Mouse (Mus musculus): Measurements from ENCODE around the gene Fxyd7.
A peak's percentile ranks its signal among the peaks of the same experiment; 100 is the strongest.

Gene Fxyd7

DNA sequence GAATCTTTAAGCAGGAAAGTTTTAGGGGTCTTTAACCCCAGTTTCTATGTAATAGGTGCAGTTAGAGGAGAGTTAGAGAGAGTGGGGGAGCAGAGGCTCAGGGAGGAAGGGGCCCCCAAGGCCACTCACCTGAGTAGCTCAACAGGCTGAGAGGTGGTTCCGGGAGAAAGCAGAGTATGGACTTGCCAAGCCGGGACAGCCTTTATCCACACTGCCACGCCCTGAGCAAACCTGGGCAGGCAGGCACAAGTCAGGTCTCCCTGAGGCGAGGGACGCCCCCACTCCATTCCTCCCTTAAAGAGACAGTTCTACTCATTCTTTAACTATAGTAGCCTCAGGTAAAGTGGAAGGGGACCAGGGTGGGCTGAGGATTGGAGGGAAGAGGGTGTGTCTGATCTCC, 25.2 kb upstream of the Fxyd7 start, which contains the start of gene Fxyd3:
Fxyd3 (minus strand) TSS at position 213 of the 400 bp plus-strand sequence.
- no peak for DNase-seq (ENCODE audit: low read depth, low spot score)

DNA sequence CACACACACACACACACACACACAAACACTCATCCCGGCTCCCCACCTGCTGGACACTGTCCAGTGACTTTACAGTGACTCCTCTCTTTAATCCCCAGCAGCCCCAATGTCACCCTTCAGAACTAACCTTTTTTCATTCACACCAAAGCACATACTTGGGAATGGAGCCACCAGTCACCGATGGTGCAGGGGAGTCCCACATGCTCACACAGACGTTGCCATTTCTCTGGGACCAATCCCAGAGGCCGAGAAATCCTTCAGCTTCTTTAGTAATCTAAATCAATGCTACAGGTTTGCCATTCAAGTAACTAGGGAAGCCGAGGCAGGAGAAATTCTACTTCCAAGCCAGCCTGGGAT, 23.4 kb upstream of the Fxyd7 start:
- no peak for DNase-seq (ENCODE audit: low read depth, low spot score)

DNA sequence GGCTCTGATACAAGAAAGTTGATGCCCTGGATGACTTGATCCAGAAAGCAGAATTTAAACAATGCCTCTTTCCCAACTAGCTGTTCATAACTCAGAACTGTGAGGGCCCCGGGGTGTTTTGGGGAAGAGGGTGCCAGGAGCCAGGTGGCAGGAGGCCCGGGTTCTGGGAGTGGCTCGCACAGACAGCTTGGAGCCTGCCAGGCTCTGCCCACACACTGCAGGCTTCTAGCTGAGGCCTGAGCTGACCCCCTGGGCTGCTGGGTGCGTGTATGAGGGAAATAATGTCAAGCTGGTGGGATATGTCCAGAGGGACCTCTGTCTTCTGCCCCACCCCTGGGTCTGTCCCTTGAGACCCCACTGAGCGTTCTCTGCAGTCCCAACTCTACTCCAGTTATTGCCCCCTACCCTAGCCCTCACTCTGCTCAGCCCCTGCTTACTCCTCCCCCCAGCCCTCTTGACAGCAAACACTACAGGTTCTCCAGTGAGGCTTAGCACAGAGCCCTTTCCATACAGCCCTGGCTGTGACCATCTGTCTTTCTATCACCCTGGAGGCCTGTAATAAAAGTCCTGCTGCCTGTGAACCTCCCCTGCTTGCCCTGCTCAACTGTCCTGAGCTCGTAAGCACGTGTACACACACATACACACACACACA, 22.9 kb upstream of the Fxyd7 start:
- DNase-seq (ENCODE audit: low read depth, low spot score) = no peak

DNA sequence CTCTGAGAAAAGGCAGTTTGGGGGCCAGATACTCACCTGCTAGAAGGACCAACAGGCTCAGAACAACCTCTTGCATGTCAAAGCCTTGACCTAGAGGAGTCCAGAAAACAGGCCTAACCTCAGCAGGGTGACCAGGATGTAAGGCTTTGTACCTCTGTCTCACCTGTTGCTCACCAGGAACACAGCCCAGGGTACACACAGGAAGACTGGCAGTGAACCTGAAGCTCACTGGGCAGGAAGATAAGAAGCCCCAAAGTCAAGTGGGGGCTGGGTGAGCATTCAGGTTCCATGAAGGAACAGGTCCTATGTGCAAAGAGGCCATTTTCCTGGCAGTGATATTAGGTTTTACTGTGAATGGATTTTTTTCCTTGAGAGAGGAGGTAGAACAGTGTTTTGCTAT, 22.3 kb upstream of the Fxyd7 start:
- no peak for DNase-seq (ENCODE audit: low read depth, low spot score)

DNA sequence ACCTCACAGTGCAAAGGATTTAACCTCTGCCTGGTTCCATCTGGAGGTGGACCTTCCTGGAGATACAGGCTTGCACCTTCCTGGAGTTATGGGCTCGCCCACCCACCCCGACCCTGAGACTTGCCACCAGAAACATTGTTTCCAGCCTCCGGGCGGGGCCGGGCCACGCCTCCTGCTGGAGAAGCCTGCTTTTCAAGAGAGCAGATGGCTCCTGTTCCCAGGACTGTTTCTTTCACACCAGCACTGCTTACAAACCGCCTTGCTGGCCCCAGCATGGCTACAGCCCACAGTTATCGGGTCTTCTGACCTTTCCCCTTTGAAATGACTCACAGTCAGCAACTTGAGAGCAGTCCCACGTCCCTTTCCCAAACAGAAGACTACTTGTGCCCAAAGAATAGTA, 21.1 kb upstream of the Fxyd7 start:
- peak; percentile 78 for DNase-seq (ENCODE audit: low read depth, low spot score)

DNA sequence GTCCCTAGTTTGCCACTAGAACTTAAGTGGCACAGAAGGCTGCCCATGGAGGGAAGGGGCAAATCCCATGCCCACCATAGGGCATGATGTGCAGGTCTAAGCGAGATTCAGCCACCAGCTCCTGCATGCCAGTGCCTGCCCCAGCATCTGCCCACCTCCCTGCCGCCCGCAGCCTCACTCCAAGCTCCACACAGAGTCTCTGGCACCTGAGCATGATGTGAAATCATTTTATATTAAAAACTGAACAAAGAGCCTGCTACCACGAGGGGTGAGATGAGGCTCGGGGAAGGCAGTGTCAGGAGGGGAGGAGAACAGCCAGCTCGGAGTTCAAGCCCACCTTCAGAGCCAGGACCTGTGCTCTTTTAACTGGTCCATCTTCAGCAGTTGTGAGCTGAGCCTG, 19.1 kb upstream of the Fxyd7 start:
- no peak for DNase-seq (ENCODE audit: low read depth, low spot score)

DNA sequence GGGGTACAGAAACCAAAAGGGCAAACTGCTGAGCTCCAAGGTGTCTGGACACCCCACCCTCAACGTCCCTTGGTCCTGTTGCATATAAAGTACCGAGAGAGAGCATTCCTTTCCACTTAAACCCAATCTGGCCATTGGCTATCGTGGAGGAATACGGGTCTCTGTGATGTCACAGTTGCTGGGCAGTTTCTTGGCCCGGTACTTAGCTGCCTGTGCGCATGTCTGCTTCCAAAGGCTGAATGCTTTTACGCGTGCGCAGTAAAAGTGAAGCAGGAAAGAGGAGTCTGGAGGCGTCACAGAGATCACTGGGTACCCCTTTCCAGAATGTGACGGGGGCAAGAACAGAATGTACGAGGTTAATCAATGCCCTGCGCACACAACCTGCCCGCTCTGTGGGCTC, 18.2 kb upstream of the Fxyd7 start:
- DNase-seq (ENCODE audit: low read depth, low spot score) = peak; percentile 50

DNA sequence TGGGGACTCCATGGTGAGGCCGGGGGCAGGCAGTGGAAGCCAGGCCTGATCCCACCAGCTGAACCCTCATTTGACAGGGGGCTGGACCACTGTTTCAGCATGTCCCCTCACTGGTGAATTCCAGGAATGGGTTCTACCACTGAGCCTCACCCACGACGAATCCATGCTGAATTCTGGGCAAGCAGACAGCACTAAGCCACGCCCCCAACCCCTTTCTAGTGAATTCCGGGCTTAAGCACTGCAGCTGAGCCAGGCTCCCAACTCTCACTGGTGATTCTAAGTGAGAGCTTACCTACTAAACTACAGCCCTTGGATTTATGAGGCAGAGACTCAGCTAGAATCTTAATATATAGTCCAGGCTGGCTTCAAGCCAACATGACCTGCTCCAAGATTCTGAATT, 16.6 kb upstream of the Fxyd7 start:
- DNase-seq (ENCODE audit: low read depth, low spot score) = peak; percentile 67

DNA sequence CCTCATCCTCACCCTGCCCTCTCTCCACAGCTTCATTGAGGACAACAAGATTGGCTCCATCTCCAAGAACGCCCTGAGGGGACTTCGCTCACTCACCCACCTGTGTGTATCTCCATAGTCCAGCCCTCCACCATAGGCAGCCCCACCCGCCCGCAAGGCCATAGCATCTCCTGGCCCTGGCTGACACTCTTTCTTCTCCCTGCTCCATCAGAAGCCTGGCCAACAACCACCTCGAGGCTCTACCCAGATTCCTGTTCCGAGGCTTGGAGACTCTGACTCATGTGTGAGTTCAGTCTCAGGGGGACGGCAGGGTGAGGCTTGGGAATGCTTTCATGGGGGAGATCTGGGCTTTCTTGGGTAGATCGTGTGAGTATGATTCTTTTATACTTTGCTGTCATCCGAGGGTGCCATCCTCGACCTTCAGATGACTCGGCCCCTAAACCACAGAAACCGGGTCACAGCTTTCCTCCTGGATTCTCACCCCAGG, 11.8 kb upstream of the Fxyd7 start:
- no peak for DNase-seq (ENCODE audit: low read depth, low spot score)

DNA sequence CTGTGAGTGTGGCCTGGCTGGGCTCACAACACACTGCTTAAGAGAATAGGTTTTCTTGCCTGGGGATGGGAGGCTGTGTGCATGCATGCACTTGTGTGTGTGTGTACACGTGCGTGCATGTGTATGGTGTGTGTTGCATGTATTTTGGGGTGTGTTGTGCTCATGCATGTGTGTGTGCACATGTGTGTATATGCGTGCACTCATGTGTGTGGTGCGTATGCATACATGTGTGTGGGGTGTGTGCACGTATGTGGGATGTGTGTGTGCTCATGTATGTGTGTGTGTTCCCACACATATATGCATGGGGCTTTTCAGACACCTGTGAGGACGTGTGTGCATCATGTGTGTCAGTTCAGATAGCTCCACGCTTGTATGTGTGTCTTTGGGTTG, 9.3 kb upstream of the Fxyd7 start:
- DNase-seq (ENCODE audit: low read depth, low spot score) = no peak

DNA sequence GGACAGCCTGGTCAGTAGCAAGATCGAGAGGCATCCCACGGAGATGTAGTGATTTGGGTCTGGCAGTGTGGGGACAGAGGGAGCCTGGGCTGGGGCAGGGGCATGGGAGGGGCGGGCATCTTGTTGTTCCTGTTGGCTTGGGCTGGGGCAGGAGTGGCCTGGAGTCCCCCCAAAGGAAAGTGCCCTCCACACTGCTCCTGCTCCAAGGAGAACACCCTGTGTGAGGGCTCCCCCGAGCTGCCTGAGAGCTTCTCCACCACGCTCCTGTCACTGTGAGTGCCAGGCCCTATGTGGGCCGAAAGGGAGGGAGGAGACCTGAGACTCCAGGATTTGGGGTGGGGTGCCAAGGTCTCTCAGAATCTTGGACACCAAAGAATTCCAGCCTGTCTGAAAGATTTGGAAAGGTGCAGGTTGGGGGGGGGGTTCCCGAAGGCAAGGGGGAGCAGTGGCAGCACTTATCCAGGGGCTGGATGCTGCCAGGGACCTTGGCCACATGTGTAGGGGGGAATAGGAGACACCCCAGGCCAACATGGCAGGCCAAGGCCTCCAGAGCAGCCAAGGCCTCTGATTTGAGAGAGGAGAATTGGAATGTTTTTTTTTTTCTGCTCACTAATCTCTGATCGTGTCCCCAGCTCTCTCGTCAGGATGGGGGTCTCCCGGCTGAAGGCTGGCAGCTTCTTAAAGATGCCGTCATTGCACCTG, 8.8 kb upstream of the Fxyd7 start:
- DNase-seq (ENCODE audit: low read depth, low spot score) = no peak

DNA sequence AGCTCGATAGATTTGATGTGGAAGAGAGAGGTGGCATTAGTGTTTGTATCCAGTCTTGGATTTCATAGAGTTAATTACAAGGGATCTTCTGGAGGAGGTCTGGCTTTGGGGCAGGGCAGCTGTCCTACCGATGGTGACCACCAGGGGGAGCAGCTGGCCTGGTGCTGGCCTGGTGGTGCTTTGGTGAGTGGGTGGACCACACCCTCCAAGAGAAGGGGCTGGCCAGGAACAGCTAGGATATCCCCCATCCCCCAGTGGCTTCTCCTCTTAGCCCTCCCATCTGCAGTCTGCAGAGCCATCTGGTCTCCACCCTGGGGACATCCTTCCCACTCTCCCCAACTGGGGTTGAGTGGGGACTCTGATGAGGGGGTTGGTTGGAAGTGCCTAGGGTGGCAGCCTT, 7.8 kb upstream of the Fxyd7 start, which contains the start of gene Lgi4:
Lgi4 (plus strand) TSS at position 235 of the 400 bp plus-strand sequence.
- DNase-seq (ENCODE audit: low read depth, low spot score) = peak; percentile 89

DNA sequence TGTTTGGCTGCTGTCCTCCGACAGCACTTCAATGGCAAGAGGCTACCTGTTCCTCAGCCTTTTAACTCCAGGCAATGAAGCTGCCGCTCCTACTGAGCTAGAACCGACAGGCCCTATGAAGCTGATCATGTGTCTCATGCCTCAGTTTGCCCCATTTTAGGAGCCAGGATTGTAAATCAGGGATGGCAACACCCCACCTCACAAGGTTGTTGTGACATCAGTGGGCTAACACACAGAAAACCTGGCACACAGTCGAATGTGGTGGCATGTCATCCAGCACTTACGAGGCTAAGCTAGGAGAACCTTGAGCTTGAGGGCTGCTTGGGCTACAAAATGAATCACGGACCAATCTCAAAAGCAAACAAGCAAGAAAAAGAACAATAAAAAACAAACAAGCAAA, 6.9 kb upstream of the Fxyd7 start:
- DNase-seq (ENCODE audit: low read depth, low spot score) = no peak

DNA sequence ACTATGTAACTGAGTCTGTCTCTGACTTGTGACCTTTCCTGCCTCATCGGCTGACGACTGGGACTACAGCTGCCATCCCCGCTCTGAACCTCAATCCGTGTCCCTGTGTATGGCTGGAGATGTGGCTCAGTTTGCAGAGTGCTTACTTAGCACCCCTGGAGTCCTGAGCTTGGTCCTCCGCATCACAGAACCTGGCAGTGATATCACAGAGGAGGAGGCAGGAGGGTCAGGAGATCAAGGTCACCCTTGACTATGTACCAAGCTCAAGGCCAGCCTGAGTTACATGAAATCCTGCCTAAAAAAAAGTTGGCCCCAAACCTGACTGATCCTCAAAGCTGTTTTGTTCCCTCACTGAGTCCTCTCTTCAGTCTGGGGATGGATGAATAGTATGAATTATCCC, 6.5 kb upstream of the Fxyd7 start:
- no peak for DNase-seq (ENCODE audit: low read depth, low spot score)

DNA sequence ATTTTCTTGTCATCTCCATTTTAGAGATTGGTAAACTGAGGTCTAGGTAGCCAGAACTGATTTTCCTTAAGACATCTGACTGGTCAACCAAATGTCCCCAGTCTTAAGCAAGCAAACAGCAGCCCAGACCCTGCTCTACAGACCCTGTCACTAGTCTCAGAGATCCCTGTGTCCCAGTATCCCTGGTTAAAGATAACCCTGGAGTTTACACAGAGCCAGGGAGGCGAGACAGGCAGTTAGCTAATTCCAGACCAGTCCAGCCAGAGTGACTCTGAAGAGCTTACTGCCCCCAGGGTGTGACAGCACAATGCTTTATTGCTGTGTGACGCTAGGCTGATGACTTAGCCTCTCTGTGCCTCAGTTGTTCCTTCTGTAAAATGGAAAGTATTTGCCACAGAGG, 5.8 kb upstream of the Fxyd7 start, which contains the start of gene Fxyd1:
Fxyd1 (minus strand) TSS at position 129 of the 400 bp plus-strand sequence.
- DNase-seq (ENCODE audit: low read depth, low spot score) = no peak

DNA sequence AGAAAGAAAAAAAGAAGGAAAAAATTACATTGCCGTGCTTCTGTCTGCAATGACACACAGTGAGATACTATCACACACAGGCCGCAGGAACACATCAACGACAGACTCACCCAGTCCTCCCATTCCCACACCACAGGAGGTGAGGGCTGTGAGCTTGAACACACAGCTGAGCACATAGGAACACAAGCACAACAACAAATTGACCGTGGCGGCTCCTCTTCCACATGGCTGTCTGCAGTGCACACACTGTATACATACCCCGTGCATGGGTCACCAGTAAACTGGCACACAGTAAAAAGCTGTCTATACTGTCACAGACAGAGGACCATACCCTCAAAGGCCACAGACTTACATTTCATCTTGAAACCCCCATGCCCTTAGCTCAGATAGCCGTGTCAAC, 5.2 kb upstream of the Fxyd7 start:
- no peak for DNase-seq (ENCODE audit: low read depth, low spot score)

DNA sequence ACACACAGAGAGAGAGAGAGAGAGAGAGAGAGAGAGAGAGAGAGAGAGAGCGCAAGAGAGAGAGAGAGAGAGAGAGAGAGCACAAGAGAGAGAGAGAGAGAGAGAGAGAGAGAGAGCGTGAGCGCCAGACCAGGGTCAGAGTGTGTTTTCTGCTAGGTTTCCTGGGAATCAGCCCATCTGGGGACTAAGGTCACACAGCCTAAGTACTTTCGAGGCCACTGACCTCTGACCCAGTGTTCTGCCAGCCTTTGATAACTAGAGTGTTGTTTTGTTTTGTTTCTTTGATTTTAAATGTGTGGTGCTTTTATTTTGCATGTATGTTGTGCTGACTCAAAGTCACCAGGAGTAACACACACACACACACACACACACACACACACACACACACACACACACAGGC, 4.6 kb upstream of the Fxyd7 start:
- no peak for DNase-seq (ENCODE audit: low read depth, low spot score)

DNA sequence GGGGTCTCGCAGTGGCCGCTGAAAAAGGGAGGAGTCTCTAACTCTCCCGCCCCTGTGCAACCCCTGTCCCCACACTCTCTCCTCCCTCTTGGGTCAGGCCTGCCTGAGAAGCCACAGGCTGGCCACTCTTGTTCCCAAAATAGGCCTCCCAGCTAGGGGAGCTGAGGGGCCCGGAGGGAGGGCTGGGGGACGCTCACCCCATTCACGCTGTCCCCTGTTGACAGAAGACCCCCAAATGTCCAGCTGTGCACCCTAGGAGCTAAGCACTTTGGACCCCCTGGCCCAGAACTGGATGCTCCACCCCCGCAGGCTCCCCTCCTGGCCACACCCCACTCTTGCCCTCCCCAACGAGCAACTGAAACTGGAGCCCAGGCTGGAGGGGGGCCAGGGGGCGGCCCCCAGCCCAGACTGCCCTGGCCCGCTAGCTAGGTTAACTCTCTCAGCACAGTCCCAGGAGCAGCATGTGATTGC, 4.1 kb upstream of the Fxyd7 start:
- DNase-seq (ENCODE audit: low read depth, low spot score) = no peak

DNA sequence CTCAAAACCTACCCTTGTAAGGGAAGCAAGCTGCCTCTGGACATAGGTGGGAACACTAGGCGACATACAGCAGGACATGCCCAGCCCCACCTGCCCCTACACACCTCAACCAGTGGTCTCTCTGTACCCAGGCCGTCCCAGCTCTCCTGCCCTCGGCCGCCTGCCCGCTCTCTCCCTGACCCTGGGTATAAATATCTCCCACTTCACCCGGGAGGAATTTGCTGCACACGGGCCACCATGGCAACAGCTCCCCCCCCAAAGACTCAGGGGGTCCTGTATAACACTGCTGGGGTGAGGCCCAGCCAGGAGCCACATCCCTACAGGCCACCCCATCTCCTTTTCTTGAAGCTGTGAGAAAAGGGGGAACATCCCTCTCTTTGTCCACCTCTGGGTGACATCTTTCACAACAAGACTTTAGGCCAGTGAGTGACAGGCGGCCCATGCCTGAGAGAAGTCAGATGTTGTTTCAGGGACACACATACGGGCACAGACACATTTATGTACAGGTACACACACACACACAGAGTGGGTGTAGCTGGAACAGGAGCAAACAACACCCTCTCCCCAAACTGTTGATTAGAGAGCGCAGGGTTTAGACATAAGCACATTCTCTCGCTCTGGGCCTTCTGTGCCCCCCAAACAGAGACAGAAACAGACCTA, 3.5 kb upstream of the Fxyd7 start:
- no peak for DNase-seq (ENCODE audit: low read depth, low spot score)

DNA sequence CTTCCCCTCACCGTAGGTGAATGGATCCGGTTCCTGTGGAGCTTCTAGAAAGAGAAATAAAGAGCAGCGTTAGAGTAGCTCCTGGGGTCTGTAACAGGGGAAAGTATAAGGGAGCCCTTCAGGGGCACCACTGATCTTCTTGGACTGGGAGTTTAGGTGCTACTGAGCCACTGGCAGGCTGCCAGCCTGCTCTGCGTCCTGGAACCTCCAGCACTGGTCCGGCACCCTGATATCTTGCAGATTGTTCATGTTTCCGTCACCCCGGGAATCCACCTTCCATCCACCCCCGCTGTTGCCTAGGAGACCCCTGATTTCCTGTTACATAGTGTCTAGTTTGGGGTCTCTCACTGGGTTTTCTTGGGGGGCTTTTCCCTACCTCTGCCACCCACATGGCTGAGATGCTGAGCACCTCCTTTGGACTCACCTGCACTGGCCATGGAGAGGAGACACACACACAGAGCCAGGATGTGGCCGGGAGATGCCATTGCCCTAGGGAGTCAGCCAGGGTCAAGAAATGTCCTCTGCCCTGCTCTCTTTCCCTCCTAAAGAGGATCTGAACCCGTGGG, 2.7 kb upstream of the Fxyd7 start:
- no peak for DNase-seq (ENCODE audit: low read depth, low spot score)

DNA sequence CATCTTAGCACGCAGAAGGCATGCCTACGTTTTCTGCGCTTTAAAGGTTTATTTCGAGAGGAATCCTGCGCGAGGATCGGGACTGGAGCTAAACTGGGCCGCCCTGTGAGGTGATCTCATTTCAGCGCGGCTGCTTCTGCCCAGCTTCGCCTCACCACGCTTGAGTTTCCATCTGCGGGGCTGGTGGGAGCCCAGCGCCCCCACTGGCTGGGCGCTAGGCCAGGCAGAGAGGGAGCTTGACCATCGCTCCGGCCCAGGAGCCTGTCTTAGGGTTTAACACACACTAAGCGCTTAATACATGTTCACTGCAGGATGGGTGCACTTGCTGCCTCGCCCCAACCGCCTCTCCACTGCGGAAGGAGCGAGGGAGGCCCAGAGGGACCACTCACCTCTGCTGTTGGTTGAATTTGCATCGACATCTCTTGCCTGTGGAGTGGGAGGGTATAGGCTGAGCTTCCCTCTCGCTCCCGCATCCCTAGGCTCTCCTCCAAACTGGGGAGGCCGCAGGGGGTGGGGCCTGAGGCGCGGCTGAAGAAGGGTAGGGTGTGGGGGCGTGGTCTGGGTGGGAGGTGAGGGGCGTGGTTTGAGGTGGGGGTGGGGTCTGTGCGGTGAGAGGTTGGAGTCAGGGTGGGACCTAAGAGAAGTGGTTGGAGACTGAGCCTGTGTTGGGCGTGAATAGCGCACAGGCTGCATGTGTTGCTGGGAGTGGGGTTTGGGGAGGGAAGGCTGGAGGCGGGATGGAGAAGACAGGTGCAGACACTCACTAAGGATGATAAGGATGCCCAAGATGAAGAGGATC, 1.6 kb upstream of the Fxyd7 start:
- DNase-seq (ENCODE audit: low read depth, low spot score) = peak; percentile 91

DNA sequence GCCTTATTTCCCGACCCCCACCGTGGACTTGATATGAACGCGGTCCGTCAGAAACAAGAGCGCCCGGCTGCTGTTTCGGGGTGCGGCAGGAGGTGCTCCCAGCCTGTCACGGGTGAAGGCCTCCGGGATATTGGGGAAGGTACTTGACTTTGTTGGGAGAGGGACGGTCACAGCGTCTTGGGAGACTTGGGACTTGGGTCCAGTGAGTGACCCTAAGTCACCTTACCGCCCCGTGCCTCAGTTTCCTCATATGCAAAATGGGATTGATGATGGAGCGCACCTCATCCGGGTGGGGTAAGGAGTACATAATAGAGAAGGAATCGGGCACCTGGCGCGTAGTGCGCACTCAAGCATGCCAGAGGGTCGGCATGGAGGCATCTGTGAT, 976 bp upstream of the Fxyd7 start:
- DNase-seq (ENCODE audit: low read depth, low spot score) = no peak

All from ZHBTc4 (cell line).